Mouse (Mus musculus): ENCODE measurements around the gene Snx18. TPM values are rescaled to one million over a fixed set of nuclear protein-coding genes. Genes with fewer than 3 reads are reported as not detected.

Snx18 gene
- total and polyA plus RNA-seq, 3 experiments, result 6.4 to 12.6 (median 9.1) TPM

- TF ChIP-seq MXI1 (IDR thresholded peaks at IDR 0.05; ENCODE audit: low read depth, low read length) (no peak), RCOR1 (conservative IDR thresholded peaks at IDR 0.05; ENCODE audit: low read depth, low read length) (no peak), MYC (IDR thresholded peaks at IDR 0.05; ENCODE audit: low read depth, low read length) (no peak), USF1 (IDR thresholded peaks at IDR 0.05; ENCODE audit: low read depth, low read length) (no peak), POLR2A (IDR thresholded peaks at IDR 0.05; ENCODE audit: low read depth, low read length) (no peak), NELFE (IDR thresholded peaks at IDR 0.05; ENCODE audit: low read depth, low read length) (no peak)
- no peak overlapping the region for H3K4me2 ChIP-seq (ENCODE audit: insufficient read depth, low read depth, poor library complexity, severe bottlenecking)
- in situ Hi-C loops (cut with MboI; ENCODE audit: low pct_ligation_motif_present, low pct_unique_long_range_greater_than_20kb, low sequenced_read_pairs) (no loop called here), dilution Hi-C loops (cut with MboI; ENCODE audit: extremely low pct_ligation_motif_present, extremely low pct_unique_long_range_greater_than_20kb, low sequenced_read_pairs) (no loop called here)
- H3K36me3 ChIP-seq (replicated peaks in 1 of 2; ENCODE audit: control insufficient read depth in 1 of 2, insufficient read depth in 1 of 2, low read length in 1 of 2), result no peaks in the 10 kb centered on the region
- no peaks in the 10 kb centered on the region for H3K27me3 ChIP-seq (replicated peaks)
- DNase-seq (ENCODE audit: extremely low read depth), result no peak
- no peaks in the 10 kb centered on the region for H3K79me2 ChIP-seq (replicated peaks; ENCODE audit: control insufficient read depth, extremely low read depth, insufficient read depth, poor library complexity, severe bottlenecking)
- no peaks in the 10 kb centered on the region for H3K9me3 ChIP-seq (replicated peaks; ENCODE audit: low read length)
- H3K27ac ChIP-seq (ENCODE audit: insufficient read depth, low read depth), result no peak overlapping the region
- H3K4me1 ChIP-seq (ENCODE audit: control insufficient read depth in 1 of 2, insufficient read depth in 2 of 2), result no peaks in the 10 kb centered on the region
- no peak overlapping the region for H3K9ac ChIP-seq (ENCODE audit: insufficient read depth, low read depth)
- no peak overlapping the region for H3K4me3 ChIP-seq (replicated peaks in 1 of 3; ENCODE audit: low read depth in 2 of 3, low read length in 2 of 3, poor library complexity in 1 of 3)
Measured at GRCm38 (mm10) chr13:113655511-113655910, 37.1 kb upstream of the Snx18 start.

- H3K27ac ChIP-seq (ENCODE audit: insufficient read depth, low read depth), result no peak overlapping the region
- TF ChIP-seq CTCF (conservative IDR thresholded peaks at IDR 0.05 in 1 of 2, IDR thresholded peaks at IDR 0.05 in 1 of 2; ENCODE audit: low read depth in 2 of 2, low read length in 2 of 2) (peak in 1 of 2 experiments; percentile 48; a peak in 2 of 4 replicates), RAD21 (IDR thresholded peaks at IDR 0.05; ENCODE audit: low read depth, low read length) (peak; percentile 34), IRF4 (IDR thresholded peaks at IDR 0.05; ENCODE audit: low read depth, low read length) (no peak), SMC3 (IDR thresholded peaks at IDR 0.05; ENCODE audit: low read depth, low read length) (peak; percentile 13)
- H3K79me2 ChIP-seq (replicated peaks; ENCODE audit: control insufficient read depth, extremely low read depth, insufficient read depth, poor library complexity, severe bottlenecking), result no peaks in the 10 kb centered on the region
- H3K9me3 ChIP-seq (replicated peaks; ENCODE audit: low read length), result no peaks in the 10 kb centered on the region
- H3K27me3 ChIP-seq (replicated peaks), result no peaks in the 10 kb centered on the region
- dilution Hi-C loops (cut with MboI; ENCODE audit: extremely low pct_ligation_motif_present, extremely low pct_unique_long_range_greater_than_20kb, low sequenced_read_pairs), result no loop called here
- peaks cover 0 to 5% of the 10 kb centered on the region in 2 experiments; a peak in 2 of 4 replicates for H3K4me1 ChIP-seq (ENCODE audit: control insufficient read depth in 1 of 2, insufficient read depth in 2 of 2)
- no peak overlapping the region for H3K9ac ChIP-seq (ENCODE audit: insufficient read depth, low read depth)
- no peaks in the 10 kb centered on the region for H3K36me3 ChIP-seq (replicated peaks in 1 of 2; ENCODE audit: control insufficient read depth in 1 of 2, insufficient read depth in 1 of 2, low read length in 1 of 2)
- no peak for DNase-seq (ENCODE audit: extremely low read depth)
- H3K4me2 ChIP-seq (ENCODE audit: insufficient read depth, low read depth, poor library complexity, severe bottlenecking), result peak overlapping the region; percentile 39; the same call in 1 of the 2 replicates
- in situ Hi-C loops (cut with MboI; ENCODE audit: low pct_ligation_motif_present, low pct_unique_long_range_greater_than_20kb, low sequenced_read_pairs), result no loop called here
- H3K4me3 ChIP-seq (replicated peaks in 1 of 3; ENCODE audit: low read depth in 2 of 3, low read length in 2 of 3, poor library complexity in 1 of 3), result no peak overlapping the region
Measured at GRCm38 (mm10) chr13:113640944-113641597, 22.7 kb upstream of the Snx18 start.

- peaks cover 3 to 10% of the 10 kb centered on the region in 2 experiments; a peak in 3 of 4 replicates for H3K4me1 ChIP-seq (ENCODE audit: control insufficient read depth in 1 of 2, insufficient read depth in 2 of 2)
- no peak overlapping the region for H3K27ac ChIP-seq (ENCODE audit: insufficient read depth, low read depth)
- H3K27me3 ChIP-seq (replicated peaks), result no peaks in the 10 kb centered on the region
- dilution Hi-C loops (cut with MboI; ENCODE audit: extremely low pct_ligation_motif_present, extremely low pct_unique_long_range_greater_than_20kb, low sequenced_read_pairs), result no loop called here
- in situ Hi-C loops (cut with MboI; ENCODE audit: low pct_ligation_motif_present, low pct_unique_long_range_greater_than_20kb, low sequenced_read_pairs), result no loop called here
- no peak overlapping the region for H3K9ac ChIP-seq (ENCODE audit: insufficient read depth, low read depth)
- no peak overlapping the region for H3K4me2 ChIP-seq (ENCODE audit: insufficient read depth, low read depth, poor library complexity, severe bottlenecking)
- H3K36me3 ChIP-seq (replicated peaks in 1 of 2; ENCODE audit: control insufficient read depth in 1 of 2, insufficient read depth in 1 of 2, low read length in 1 of 2), result no peaks in the 10 kb centered on the region
- H3K9me3 ChIP-seq (replicated peaks; ENCODE audit: low read length), result no peaks in the 10 kb centered on the region
- TF ChIP-seq RAD21 (IDR thresholded peaks at IDR 0.05; ENCODE audit: low read depth, low read length), result peak; percentile 74
- peak; percentile 30 to 82; a peak in 3 of 4 replicates for TF ChIP-seq CTCF (conservative IDR thresholded peaks at IDR 0.05 in 1 of 2, IDR thresholded peaks at IDR 0.05 in 1 of 2; ENCODE audit: low read depth in 2 of 2, low read length in 2 of 2)
- peak; percentile 72 for TF ChIP-seq SMC3 (IDR thresholded peaks at IDR 0.05; ENCODE audit: low read depth, low read length)
- TF ChIP-seq E2F4 (IDR thresholded peaks at IDR 0.05; ENCODE audit: insufficient replicate concordance, low read depth, low read length), result 0 out of 2 replicates have a peak, but pooled peaks have one; percentile 58
- no peak for TF ChIP-seq USF2 (conservative IDR thresholded peaks at IDR 0.05; ENCODE audit: low read depth, low read length)
- H3K79me2 ChIP-seq (replicated peaks; ENCODE audit: control insufficient read depth, extremely low read depth, insufficient read depth, poor library complexity, severe bottlenecking), result no peaks in the 10 kb centered on the region
- peak; percentile 35 for DNase-seq (ENCODE audit: extremely low read depth)
- no peak overlapping the region for H3K4me3 ChIP-seq (replicated peaks in 1 of 3; ENCODE audit: low read depth in 2 of 3, low read length in 2 of 3, poor library complexity in 1 of 3)
Measured at GRCm38 (mm10) chr13:113638914-113639313, 20.6 kb upstream of the Snx18 start.

Measured in CH12.LX (cell line).